Mouse (Mus musculus) c-Kit-positive CD71-negative TER-119-negative erythroid progenitor cells, embryonic 14.5 days (primary cell): ENCODE data around the gene Ghrh.

ENCODE experiments used
- DNase-seq: peaks from one replicate; pipeline ENCODE4 v3.0.0-alpha.2; 2013; ENCODE audit warnings: low read depth

Gene Ghrh

DNA sequence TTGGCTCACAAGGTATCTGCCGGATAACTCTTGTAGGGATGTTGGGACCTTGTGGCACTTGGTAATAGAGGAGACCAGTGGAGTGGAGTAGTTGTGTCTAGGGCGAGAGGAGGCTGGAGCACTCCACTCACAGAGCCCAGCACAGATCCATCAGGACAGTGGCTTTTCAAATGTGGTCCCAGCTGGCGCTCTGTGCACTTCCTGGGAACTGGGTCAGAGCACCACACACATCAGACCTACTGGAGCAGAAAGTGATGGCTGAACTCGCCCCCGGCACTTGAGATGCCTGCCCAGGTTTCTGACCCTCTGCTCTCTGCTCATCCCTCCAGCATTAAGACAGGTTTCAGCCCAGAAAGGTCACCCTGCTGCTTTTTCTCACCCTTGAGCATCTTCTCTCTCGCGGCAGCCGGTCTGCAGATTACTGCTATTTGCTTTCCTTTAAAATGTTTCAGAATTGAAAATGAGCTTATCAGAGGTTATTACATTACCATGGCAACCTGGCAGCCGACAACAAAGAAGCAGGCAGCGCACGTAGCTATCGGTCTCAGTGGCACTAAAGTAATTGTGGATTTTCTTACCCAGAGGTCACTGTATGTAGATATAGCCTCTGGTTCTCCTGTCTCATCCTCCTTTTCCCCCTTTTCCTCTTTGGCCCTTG lies 1.9 kb upstream of the Ghrh start:
- no peak for DNase-seq

DNA sequence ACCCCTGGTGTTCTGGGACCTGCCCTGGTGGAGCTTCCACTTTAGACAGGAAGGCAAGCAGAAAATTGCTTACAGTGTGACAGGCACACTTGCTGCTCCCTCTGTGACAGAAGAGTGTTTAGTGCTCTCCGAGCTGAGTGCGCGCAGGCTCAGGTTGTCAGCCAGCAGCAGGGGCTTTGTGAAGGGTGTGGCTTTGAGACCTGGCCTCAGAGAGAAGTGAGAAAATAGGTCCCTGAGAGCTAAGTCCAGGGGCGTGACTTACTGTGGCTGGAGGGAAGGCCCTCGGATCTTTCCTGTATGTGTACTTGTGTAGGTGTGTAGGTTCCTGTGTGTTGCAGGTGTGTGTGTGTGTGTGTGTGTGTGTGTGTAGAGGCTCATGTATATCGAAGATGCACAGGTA lies 4.0 kb downstream of the Ghrh start:
- no peak for DNase-seq

DNA sequence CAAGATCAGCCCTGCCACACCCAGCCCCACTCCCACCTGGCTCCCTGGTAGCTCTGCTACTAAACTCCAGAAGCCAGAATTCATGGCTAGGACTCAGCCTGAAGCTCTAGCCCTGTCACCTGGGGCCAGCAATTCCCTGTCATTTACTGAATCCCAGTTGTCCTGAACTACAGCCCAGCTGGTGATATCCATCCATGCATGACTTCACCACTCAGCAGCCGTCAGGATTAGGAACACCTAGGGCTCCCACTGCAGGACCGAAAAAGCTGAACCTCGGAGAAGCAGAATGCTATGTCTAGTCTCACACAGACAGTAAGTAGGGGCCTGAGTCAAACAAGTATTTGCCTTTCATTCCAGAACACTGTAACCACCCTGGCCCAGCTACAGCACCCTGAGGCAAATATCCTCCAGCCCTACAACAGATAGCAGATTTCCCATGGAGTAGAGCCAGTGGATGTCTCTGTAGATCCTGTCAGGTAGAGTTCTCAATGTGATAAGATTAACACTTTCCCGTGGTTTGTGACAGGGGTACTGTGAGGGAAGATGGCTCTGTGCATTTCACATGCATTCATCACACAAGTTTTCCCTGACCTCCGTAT lies 4.9 kb downstream of the Ghrh start:
- no peak for DNase-seq

DNA sequence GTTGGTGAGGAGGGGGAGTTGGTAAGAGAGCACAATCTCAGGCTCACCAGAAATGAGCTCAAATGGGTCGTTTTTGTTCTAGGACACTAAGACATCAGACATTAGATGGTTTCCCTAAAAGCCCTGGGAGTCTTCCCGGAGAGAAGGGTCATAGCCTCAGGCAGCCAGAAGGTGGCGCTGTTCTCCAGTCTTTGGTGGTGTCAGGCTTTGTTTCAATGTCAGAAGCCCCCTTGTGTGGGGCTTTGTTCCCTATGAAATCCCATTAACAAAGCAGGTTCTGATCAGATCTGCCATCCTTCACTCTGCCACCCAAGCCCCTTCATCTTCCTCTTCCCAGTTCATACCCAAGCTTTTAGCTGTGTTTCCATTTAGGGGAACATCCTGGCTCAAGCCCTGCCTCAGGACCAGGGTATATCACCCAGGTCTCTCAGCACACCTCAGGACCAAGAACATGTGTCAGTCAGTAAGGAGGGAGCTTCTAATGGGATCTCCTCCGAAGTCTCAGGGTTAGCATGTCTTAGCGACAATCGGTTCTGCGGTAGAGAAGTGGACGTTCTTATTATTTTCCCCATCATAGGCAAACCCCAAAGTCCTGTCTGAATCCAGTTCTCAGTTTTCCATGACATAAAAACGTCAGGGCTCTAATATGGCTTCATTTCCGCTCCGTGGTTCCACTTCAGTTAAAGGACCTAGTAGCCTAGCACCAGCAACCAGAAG lies 5.6 kb downstream of the Ghrh start:
- peak; percentile 33 for DNase-seq

DNA sequence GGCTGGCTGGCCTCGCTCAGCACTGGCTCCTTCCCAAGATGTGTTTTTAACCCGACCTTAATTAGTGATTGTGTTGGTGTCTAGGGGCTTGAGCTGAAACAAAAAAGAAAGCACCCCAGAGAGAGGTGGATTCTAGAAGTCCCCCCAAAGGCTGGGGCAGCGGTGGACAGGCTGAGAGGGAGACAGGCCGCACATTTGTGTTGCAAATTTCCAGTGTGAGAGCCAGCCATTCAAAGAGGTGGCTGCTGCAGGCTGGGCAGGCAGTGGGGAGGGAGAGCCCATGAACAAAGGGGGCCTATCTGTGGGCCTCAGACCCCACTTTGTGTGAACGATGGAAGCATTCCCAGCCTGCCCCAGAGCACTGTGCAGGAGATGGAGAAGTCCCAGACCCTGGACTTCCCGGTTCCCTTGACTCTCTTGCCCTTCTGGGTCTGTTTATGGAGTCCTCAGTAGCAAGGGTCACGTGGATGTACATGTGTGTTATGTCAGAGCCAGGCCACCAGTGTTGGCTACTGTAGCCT lies 7.0 kb downstream of the Ghrh start:
- no peak for DNase-seq

DNA sequence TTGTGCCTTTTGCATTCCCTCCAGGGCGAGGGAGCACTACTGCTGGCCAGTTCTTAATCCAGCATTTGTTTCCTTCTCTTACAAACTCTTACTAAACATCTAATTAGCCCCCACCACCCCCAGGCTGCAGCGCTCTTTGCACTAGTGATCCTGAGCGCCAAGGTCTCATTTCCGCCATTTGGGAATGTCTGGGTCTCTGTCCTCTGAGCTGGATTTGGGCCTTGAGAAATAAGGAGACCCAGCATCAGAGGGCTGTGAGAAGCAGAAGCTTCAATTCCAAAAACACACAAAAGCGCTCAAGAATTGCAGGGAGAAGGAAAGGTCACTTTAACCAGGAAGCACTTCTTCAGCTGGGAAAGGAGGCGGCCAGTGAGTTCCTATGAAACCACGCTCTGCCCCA lies 7.8 kb downstream of the Ghrh start:
- DNase-seq, result no peak

DNA sequence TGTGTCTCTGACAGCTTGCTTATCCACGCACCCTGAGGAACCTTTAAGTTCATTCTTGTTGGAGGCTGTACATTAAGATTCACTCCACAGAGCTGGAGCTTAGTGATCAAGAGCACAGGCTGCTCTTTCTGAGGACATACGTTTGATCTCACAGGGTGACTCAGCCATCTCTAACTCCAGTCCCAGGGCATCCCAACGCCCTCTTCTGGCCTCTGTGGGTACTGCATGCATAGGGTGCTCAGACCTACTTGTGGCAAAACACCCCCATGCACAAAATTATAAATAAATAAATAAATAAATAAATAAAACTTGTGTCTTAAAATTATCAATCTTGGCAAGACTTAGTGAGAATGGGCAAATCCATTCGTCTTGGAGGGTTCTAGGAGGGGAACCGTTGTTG lies 8.6 kb downstream of the Ghrh start:
- DNase-seq, result peak; percentile 79

DNA sequence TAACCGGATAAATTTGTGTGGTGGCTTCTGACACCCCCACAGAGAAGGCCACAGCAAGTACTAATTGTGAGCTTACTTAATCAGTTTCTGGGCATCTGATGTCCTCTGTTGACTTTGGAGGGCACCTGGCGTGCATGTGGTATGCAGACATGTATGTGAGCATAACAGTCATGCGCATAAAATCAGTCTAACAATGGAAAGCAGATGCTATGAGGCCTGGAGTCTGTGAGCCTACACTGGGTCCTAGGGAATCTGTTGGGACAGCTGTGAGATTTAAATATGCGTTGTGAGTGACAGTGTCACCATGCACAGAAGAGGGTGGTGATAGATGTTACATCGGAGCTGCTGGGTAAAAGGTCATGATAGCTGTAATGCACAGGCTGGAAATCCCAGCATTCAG lies 15.2 kb downstream of the Ghrh start:
- DNase-seq, result no peak

DNA sequence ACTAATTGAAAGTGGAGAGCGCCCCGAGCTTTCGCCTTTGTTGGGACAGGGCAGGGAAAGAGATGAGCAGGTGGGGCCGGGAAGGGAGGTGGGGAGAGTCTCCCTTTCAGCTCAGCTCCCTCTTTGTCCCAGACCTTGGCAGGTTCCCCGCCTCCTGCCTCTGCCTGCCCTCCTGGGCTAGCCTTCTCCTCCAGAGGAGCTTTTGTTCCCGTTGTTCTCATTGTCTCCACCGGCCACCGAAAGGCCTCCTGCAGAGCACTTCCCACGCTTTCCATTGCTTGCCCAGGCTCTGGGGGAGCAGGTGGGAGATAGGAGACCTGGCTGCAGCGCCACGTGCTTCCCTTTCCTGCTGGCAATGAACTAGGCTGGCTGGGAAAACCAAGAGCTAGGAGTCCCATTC lies 18.7 kb downstream of the Ghrh start:
- no peak for DNase-seq

DNA sequence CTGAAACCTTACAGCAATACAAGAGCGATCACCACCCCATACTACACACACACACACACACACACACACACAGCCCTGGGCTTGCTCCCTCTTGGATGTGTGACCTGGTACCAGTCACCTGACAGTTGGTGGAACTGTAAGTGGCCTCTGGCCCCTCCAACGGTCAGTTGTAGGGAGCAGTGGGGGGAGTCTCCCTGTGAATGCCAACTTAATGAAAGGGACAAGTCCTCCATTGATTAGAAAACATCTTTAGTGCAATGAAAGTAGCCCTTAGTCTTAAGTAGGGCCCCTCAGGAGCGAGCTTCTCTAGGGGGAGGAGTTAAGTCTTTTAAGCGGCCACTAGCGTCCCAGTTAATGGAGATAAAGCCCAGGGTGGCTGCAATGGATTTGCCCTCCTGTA lies 19.2 kb downstream of the Ghrh start:
- DNase-seq, result no peak

DNA sequence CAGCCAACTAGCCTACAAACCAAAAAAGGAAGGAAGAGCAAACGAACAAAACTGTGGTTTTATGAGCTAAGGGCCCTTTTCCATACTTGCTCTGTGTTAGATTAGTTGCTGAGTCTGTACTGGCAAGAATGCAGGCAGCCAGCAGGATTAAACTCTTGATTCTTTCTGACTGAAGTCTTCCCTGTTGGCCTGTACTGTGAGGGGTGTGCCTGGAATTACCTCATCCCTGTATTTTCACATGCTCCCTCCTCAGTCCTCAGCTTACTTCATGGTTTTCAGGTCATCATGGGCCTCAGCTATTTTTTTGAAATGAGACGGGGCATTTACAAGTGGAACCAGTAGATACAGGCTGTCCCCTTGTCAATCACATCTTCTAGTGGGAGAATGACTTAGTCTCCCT lies 22.1 kb downstream of the Ghrh start:
- DNase-seq, result no peak

DNA sequence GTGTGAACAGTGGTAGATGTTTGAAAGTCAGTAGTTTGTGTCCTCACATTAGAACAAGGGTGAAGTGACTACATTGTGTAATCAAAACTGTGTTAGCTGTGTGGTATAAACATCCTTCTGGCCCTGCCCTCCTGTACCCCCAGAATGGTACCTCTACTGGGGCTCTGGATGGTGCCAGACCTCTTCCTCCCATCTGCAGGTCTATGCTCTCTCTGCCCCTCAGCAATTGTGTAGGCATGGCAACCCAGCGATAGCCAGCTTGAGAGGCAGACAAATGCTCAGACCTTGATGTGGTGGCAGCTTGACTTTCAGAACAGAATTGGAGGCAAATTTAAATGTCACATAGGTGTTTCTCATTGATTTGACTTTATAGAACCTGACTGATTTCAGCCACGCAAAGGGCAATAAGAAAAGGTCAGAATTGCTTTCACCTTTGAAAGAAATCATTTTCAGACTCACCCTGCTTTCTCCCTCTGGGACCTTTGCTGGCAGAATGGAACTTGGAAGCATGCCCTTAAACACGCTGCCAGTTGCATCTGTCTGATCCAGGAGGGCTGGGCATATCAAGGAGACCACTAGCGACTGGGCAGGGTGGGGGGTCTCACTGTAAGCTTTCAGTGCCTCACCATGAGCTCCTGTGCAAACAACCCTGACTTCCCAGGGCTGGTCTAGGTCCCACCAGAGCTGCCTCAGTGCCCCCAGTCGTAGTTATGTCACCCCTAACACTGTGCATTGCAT lies 25.1 kb downstream of the Ghrh start:
- no peak for DNase-seq

DNA sequence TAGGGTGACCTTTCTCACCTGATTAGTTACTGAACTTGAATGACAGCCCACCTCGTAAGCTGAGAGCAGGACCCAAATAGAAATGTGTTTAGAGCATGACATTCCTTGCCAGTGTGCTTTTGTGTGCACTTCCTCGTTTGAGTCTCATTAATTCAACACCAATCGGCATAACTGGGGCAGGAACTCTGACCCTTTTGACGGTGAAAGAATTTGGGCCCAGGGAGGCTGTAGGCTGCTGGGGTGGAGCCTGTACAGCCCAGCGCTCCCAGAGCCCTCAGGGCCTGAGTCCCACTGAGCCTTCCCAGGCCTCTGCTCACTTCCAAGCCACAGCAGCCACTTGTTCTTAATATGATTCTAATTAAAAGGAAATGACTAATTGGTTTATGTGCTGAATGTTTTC lies 26.4 kb downstream of the Ghrh start:
- no peak for DNase-seq

DNA sequence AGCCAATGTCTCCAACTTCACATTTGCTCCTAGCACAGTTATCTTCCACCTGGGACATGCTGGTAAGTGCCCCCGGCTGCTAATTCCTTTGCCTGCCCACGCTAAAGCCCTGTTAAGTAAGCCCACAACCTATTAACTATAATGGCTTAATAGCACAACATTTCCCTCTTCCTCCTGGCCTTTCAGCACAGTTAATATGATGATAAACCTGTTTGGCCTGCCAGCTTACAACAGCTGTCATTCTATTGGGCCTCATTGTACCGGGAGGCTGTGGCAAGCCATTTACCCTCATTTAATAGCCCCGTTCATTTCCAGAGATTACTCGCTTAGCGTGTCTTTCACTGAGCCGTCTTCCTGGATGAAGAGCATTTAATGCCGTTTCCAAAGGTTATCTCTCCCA lies 27.2 kb downstream of the Ghrh start:
- no peak for DNase-seq

DNA sequence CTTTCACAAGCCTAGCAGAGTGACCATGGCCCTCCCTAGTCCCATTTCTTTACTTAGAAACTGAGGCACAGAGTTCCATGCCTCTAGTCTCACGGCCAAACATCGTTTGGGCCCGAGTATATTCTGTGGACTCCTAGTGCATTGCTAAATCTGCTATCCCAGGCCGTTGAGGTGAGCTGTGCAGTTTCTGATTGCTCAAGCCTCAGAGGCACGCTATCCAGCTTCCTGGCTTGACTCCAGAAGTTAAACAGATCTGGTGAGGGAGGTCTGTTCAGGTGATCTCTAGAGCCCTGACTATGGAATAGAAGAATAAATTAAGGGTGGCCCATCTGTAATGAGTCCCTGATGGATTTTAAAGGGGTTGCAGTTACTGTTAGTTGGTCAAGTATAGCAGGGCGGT lies 30.1 kb downstream of the Ghrh start:
- no peak for DNase-seq

DNA sequence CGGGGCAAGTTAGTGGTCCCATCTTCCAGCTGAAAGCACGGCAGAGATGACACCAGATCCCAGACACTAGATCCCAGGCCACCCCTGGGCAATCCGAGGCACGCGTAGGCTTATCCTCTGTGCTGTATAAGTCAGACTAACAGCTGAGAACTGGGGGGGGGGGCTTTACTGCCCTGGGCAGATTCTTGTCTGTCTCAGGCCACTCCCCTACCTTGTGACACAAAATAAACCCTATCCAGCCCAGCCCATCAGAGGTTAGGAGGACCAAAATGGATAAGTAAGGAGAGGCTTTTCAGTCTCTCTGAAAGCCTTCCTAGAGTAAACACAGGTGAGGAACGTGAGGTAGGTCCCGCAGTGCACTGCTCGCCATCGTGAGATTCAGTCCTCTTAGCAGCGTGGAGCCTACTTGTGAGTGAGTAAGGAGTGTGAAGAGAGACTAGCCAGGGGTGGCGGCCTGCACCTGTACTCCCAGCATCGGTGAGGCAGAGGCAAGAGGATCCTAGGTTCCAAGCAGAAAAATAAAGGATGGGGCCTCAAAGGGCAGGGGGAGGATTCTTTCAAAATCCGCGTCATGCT lies 30.9 kb downstream of the Ghrh start:
- no peak for DNase-seq

DNA sequence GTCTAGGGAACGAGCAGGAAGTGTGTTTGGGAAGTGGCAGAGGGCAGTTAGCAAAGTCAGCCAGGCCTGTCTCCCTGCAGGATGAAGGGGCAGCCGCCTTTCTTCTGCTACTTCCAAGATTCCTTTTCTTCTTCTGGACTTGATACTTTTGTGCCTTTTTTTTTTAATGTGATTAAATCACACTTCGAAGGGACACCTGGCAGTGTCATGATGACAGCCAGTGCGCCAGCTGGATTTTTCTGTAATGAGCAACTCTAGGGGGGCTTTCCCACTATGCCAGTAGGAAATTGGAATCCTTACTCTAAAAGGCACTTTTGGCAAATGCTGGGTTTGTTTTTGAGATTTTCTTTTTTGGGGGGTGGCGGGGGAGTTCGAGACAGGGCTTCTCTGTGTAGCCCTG lies 31.8 kb downstream of the Ghrh start:
- no peak for DNase-seq

DNA sequence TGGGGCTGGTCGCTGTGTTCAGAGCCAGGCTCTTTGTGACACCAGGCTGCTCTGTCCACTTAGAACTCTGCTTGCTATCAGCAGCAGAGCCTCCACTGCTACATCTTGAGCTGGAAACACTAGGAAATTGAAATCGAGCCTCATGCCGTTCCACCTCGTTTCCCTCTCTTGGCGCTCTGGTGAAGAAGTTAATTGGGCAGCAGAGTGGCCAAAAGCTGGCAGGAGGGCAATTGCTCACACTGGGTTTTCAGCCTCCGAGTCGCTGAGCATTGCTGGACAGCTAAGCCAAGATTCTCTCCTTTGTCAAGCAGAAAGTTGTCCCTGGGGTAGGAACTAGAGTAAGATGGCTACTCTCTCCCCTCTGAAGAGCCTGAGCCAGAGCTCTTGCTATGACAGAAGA lies 33.0 kb downstream of the Ghrh start:
- no peak for DNase-seq

DNA sequence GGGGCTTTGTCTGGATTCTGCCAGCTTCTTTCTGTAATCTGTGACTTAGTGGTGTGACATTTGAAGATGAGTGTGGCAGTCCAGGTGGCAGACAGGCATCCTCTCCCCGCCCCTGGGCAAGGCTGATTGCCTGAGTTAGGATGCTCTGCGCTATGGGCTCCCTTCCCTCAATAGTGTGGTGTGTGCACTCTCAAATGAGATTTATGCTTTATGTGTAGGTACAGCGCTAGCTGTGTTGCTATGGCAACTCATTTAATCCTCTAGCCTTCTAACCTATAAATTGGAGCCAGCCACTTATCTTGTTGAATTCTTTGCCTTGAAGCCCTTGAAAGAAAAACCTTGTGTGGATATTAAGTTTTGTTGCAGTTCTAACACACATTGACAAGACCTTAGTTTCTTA lies 33.6 kb downstream of the Ghrh start:
- DNase-seq, result no peak

DNA sequence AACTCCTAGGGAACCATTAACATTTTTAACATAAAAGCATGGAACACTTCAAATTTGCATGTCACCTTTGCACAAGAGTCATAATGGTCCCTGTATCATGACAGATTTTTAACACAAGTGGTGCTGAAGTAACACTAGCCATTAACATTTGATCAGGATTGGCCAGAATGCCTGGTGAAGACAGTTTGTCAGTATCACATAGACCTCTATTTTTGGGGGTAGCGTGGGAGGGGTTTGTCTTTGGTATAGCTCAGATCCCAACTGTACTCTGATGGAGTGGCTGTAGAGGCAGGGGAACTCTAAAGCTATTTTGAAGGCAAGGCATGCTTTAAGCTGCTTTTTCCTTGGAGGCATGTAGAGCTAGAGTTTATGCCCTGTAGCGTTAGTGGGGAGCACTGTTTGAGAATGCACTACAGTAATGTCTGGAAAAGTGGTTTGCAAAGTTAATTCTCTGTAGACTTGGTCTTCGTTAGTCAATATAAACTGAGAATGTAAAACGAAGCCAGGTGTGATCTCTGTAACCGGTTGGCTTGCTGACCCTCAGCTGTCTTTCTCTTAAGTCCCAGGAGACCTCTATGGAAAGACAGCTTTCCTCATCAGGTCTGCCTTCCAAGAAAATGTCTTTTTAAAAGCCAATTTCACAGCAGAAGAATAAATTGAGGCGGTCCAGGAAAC lies 36.2 kb downstream of the Ghrh start:
- no peak for DNase-seq

DNA sequence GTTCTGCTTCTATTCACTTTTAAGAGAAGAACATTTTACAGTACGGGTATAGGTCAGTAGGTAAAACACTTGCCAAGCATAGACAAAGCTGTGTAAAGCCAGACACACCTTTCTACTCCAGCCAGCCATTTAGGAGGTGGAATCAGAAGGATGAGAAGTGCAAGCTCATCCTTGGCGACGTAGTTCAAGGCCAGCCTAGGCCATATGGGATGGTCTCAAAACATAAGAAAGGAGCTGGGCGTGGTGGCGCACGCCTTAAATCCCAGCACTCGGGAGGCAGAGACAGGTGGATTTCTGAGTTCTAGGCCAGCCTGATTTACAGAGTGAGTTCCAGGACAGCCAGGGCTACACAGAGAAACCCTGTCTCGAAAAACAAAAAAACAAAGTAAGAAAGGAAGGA lies 37.7 kb downstream of the Ghrh start:
- no peak for DNase-seq
